13 mouse cellular contexts compared by ENCODE assay signal in genomic region chr1:178542990-178543944, GRCm38 (mm10).
"Had no signal": no experiment of that assay in that cellular context is flagged by ENCODE, and none has a peak within 500 bp of the region (broad histone marks: within the 10 kb centered on the region; RNA-seq: fewer than 3 reads in every experiment).

No protein-coding gene starts in this region.

- H3K4me1 ChIP-seq: liver, embryonic 15.5 days had no signal

- H3K9me3 ChIP-seq: liver, embryonic 15.5 days; neural tube, embryonic 15.5 days had no signal

- H3K27me3 ChIP-seq: neural tube, embryonic 15.5 days had no signal

- H3K36me3 ChIP-seq: liver, embryonic 15.5 days had no signal

- H3K9ac ChIP-seq: liver, embryonic 15.5 days; neural tube, embryonic 15.5 days had no signal

- H3K4me3 ChIP-seq: left cerebral cortex, adult 2 months; liver, embryonic 15.5 days; neural tube, embryonic 15.5 days had no signal

- H3K4me2 ChIP-seq: liver, embryonic 11.5 days; liver, embryonic 15.5 days; neural tube, embryonic 15.5 days had no signal

- ATAC-seq: hindbrain, postnatal 0 days; lung, postnatal 0 days had no signal

- H3K27ac ChIP-seq: hindbrain, postnatal 0 days; left cerebral cortex, adult 2 months; liver, embryonic 15.5 days; neural tube, embryonic 15.5 days had no signal

- DNase-seq: kidney, adult 18-20 months; kidney, postnatal 25 days; lung, adult 2 months; lung, postnatal 36 days; right cerebral cortex, adult 18-20 months; right cerebral cortex, postnatal 25 days; thymus, postnatal 4 days had no signal
